ENCODE assay signal across 13 mouse cellular contexts in genomic region chr10:89502986-89503560, GRCm38 (mm10). TPM values are rescaled to one million over a fixed set of nuclear protein-coding genes. Genes with fewer than 3 reads are reported as not detected.
"Had no signal": no experiment of that assay in that cellular context is flagged by ENCODE, and none has a peak within 500 bp of the region (broad histone marks: within the 10 kb centered on the region; RNA-seq: fewer than 3 reads in every experiment).

No protein-coding gene starts in this region.

- H3K4me2 ChIP-seq: limb, embryonic 13.5 days; liver, embryonic 13.5 days; midbrain, embryonic 12.5 days; neural tube, embryonic 13.5 days; stomach, embryonic 15.5 days had no signal

- H3K27ac ChIP-seq: limb, embryonic 13.5 days; liver, embryonic 13.5 days; midbrain, embryonic 12.5 days; neural tube, embryonic 13.5 days; stomach, embryonic 15.5 days had no signal

- H3K27me3 ChIP-seq: limb, embryonic 13.5 days; liver, embryonic 13.5 days; midbrain, embryonic 12.5 days; neural tube, embryonic 13.5 days; stomach, embryonic 15.5 days had no signal

- H3K36me3 ChIP-seq: limb, embryonic 13.5 days; liver, embryonic 13.5 days; midbrain, embryonic 12.5 days; neural tube, embryonic 13.5 days; stomach, embryonic 15.5 days had no signal

- H3K4me3 ChIP-seq: limb, embryonic 13.5 days; liver, embryonic 13.5 days; midbrain, embryonic 12.5 days; neural tube, embryonic 13.5 days; stomach, embryonic 15.5 days had no signal

- ATAC-seq: hindbrain, embryonic 16.5 days; inflammation-experienced regulatory T-cells, adult 6 months; midbrain, embryonic 16.5 days had no signal

- DNase-seq: left cerebral cortex, postnatal 4 days; liver, embryonic 13.5 days; lung, adult 18-20 months; retina, postnatal 1 day; thymus, adult 2 months; thymus, postnatal 25 days had no signal

- H3K9ac ChIP-seq: limb, embryonic 13.5 days; liver, embryonic 13.5 days; midbrain, embryonic 12.5 days; neural tube, embryonic 13.5 days; stomach, embryonic 15.5 days had no signal

- H3K9me3 ChIP-seq: limb, embryonic 13.5 days; liver, embryonic 13.5 days; midbrain, embryonic 12.5 days; neural tube, embryonic 13.5 days; stomach, embryonic 15.5 days had no signal

- H3K4me1 ChIP-seq: limb, embryonic 13.5 days; midbrain, embryonic 12.5 days; neural tube, embryonic 13.5 days had no signal

RNA-seq across cellular contexts. Expression of gene Nr1h4, which starts 30.3 kb away (rescaled TPM):
- polyA plus RNA-seq: inflammation-experienced regulatory T-cells, adult 6 months; limb, embryonic 13.5 days; midbrain, embryonic 12.5 days; midbrain, embryonic 16.5 days; neural tube, embryonic 13.5 days had no signal
